Mouse (Mus musculus) frontal cortex, postnatal 25 days (tissue): ENCODE data around the gene Gpr146.

Experiments used
- DNase-seq, 2 experiments: peaks; one replicate each; pipeline ENCODE4 v3.0.0; 2022; ENCODE audit warnings: low spot score in 2 of 2

Gene Gpr146

GRCm38 (mm10) chr5:139399991-139400390 lies 22.5 kb downstream of the Gpr146 start:
- no peak for DNase-seq

DNA sequence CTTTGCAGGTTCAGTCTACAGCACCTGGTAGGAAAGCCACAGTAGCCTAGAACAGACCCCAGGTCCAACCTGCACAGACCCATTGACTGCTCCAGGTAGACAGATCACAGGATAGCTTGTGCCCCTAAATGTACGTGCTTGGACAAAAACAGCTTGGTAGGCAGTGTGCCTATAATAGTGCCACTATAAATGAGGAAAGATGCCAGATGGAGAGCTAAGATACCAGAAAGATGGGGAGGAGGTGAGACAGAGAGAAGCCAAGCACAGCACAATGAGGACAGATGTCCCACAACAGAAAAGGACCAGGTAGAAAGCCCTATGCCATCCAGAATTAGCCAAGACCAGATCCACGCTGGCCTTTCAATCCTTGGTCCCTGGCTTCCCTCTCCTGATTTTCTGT lies 24.6 kb downstream of the Gpr146 start:
- no peak for DNase-seq

- DNase-seq = no peak
Observed at GRCm38 (mm10) chr5:139403692-139404260, 26.3 kb downstream of the Gpr146 start.

- DNase-seq = no peak
Observed at GRCm38 (mm10) chr5:139404801-139405401, 27.4 kb downstream of the Gpr146 start, which contains the start of gene C130050O18Rik. TSS of gene C130050O18Rik (plus strand) at chr5:139405280.

- no peak for DNase-seq
Observed at GRCm38 (mm10) chr5:139405478-139405877, 28.0 kb downstream of the Gpr146 start.

DNA sequence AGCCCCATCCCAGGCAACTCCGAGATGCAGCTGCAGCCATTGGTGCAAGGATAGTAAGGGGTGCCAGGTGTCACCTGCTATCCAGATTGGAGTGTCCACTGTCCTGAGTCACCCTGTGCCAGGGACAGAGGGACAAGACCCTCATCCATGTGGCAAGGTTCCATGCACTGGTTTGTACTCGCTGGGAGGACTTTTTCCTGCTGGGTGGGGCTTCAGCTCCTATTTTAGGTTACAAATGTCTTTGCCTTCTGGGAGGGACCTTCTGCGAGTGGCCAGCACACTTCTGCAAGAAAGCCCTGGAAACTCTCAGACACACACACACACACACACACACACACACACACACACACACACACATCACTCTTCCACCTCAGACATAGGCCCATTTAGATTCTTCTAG lies 28.5 kb downstream of the Gpr146 start:
- no peak for DNase-seq

DNA sequence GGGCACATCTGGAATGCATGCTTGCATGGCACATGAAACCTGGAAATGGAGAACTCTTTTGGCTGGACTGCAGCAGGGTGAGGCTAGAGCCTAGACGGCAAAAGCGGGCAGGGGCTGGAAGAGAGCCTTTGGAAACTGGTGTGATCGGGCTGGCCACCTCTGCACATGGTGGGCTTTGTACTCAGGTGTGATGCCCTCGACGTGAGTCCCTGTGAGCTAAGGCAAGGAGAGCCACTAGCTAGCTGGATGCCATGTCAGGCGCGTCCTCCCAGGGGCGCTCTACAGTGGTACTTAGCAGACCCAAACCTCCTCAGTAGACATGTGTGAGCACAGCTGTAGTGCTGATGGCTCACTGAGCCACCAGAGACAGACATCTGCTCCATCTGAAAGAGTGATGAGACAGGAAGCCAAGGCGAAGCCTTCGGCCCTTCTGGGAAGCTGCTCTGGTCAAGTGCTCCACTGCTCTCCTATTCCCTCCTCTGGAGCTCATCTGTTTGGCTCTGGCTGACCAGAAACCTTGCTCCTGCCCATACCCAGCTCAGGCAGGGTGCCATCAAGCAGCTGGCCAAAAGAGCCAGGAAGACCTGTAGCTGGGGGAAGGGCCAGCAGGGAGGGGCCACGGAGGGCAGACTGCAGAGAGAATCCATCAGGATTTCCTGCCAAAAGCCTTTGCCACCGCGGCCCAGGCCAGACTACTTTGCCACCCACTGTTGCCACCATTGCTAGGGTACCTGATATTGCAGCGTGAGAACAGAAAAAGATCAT lies 29.8 kb downstream of the Gpr146 start:
- DNase-seq = no peak

GRCm38 (mm10) chr5:139408511-139408910 lies 31.0 kb downstream of the Gpr146 start:
- DNase-seq = no peak

- no peak for DNase-seq
Observed at GRCm38 (mm10) chr5:139409412-139409811, 31.9 kb downstream of the Gpr146 start.

DNA sequence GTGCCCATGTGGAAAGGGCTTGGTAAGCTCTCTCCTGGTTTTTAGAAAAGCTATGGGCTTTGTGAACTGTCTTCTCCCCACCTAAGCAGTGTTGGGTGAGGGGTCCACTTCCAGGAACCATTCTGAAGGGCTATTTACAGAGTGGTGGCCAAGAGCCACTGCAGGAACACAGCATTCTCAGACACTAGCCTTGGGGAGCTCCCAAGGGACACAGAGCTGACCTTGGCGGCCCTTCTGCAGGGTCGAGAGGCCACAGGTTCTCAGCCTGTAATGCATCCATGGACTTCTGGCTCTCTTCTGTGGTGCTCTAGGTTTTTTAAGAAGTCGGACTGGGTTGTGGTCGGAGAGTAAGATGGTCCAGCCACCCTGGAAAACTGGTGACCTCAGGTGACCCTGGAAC lies 32.6 kb downstream of the Gpr146 start:
- DNase-seq = no peak

- no peak for DNase-seq
Observed at GRCm38 (mm10) chr5:139411117-139411516, 33.6 kb downstream of the Gpr146 start.

GRCm38 (mm10) chr5:139411665-139412314 lies 34.3 kb downstream of the Gpr146 start:
- DNase-seq = no peak

DNA sequence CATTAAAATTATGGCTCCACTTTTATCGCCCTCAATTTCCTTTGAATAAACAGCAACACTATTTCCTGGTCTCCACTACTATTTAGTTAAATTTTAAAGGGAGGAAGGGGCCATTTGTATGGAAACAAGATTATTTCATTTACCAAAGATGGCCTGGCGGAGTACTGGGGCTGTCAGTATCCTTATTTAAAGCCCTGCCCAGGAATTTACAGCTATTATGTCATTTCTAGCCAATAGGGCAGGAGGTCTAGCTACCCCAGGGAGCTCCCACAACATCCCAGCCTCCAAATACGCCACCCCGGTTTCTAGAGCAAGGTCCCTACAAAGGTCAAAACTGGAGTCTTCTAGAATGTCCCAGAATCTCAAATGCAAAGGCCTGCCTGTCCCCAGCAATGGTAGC lies 36.0 kb downstream of the Gpr146 start:
- DNase-seq = no peak

GRCm38 (mm10) chr5:139415001-139415400 lies 37.5 kb downstream of the Gpr146 start:
- no peak for DNase-seq

DNA sequence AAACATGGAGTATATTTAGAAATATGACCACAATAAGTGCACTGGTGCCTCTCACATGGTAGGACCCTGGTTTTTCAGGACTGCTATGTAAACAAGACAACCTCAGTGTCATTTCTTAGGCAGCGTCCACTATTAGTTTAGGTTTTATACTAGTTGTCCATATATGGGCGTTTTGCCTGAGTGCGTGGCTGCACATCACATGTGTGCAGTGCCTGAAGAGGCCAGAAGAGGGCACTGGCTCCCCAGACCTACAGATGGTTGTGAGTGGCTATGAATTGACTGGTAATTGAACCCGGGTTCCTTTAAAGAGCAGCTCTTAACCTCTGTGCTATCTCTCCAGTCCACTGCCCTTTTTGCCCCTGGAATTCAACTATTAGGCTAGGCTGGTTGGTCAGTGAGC lies 39.4 kb downstream of the Gpr146 start:
- DNase-seq = no peak

DNA sequence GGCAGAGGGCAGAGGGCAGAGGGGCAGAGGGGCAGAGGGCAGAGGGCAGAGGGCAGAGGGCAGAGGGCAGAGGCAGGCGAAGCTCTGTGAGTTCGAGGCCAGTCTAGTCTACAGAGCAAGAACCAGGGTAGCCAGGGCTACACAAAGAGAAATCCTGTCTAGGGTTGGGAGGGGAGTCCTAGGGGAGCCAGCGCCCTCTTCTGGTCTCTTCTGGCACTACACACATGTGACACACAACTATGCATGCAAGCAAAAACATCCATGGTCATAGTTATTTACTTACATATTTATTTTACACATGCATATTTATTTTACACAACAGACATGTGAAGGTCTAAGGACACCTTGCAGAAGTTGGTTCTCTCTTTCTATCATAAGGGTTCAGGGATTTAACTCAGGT lies 40.0 kb downstream of the Gpr146 start:
- DNase-seq = no peak

DNA sequence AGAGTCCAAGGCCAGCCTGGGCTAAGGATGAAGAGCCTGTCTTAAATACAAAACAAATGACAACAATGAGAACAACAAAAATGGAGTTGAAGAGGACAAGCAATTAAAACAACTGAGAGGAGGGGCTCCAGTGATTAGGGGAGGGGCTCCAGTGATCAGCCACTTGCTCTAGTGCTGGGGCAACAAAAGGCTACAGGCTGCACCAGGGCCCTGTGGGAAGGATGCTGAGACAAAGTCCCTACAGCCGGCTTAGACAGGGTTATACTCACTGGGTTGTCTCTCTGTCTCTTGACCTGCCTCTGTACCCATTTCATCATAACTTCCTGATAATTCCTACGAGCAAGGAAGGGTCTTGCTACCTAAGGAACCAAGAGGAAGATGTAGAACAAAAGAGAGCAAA lies 40.6 kb downstream of the Gpr146 start:
- DNase-seq = no peak

- no peak for DNase-seq
Observed at GRCm38 (mm10) chr5:139418633-139419032, 41.1 kb downstream of the Gpr146 start.

GRCm38 (mm10) chr5:139423026-139423865 lies 45.7 kb downstream of the Gpr146 start, which contains the start of gene Gper1:
TSS of gene Gper1 (plus strand) at chr5:139423151.
- no peak for DNase-seq

DNA sequence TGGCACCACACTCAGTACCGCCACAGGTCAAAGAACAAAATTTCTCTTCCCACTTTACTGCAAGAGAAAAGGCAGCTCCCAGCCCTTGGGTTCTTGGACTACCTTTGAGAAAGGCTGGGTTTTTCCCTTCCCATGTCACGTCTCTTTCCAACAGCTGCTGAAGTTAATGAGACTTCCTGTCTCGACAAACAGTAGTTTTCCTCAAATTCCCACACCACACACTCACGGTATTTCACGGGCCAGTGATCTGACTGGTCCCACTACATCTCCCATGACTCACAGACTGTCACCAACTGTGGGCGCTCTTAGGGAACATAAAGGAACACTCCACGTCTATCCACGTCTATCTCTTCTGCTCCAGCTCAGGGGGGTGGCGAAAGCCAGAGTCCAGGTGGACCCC lies 47.7 kb downstream of the Gpr146 start:
- no peak for DNase-seq

DNA sequence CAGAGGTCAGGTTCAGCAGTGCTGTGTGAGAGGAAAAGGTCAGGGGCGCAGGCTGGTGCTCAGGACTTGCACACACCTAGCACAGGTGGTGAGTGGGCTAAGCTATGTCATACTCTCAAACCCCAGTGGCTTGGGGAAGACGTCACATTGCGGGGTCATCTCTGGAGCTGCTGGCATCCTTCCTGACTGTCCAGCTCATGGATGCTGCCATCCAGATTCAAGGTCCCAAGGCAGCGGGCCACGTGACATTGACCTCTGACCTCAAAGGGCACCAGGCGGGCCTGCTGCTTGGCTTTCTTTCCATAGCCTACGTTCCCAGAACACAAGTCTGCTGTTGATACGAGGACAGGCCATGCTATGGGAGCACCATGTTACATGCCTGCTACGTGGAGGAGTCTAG lies 49.5 kb downstream of the Gpr146 start:
- DNase-seq = no peak

DNA sequence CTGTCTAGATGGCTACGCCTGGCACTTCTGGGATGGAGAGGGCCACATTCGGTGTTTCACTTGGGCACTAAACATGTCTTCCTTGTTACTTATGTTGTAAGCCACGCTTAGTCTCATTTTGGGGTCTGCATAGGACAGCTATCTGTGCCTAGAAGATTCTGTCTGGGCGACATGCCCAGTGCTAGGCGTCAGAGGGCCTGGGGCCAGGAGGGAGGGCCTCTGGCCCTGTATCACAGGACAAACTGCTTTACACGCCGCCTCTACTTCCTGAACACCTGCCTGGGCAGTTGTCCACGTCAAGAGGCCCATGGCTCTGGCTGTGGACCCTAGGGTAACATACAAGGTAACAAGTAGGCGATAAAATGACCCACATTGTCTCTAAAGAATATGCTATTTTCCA lies 50.5 kb downstream of the Gpr146 start:
- no peak for DNase-seq
